Mouse (Mus musculus) bone marrow, adult 2 months (tissue): ENCODE measurements at regions not wholly inside any gene's neighbourhood (a gene's known extent, or its start where the extent isn't known, plus 50 kb on each side); places are given as distances from the start of the nearest gene placed in this dataset.

Experiments
- CTCF ChIP-seq: fragments of 200-500 bp; IDR thresholded peaks from 2 replicates; pipeline ENCODE4 v1.5.1; 2011; ENCODE audit warnings: low read length, control low read depth; ENCODE audit not compliant: control insufficient read depth, insufficient read depth
- POLR2A ChIP-seq: fragments of 200-500 bp; IDR thresholded peaks from 2 replicates; pipeline ENCODE4 v1.6.1; 2011; ENCODE audit warnings: low read depth, mild to moderate bottlenecking, control low read depth, low read length, borderline replicate concordance; ENCODE audit not compliant: control insufficient read depth

- TF ChIP-seq CTCF = no peak
- TF ChIP-seq POLR2A = no peak
These were observed 207.7 kb downstream of the Nfkbiz start for GRCm38 (mm10) chr16:55631048-55631447.
